Mouse (Mus musculus): ENCODE results near the gene Tuba8. TPM values are rescaled to one million over a fixed set of nuclear protein-coding genes. Genes with fewer than 3 reads are reported as not detected.
A peak's percentile ranks its signal among the peaks of the same experiment; 100 is the strongest.

The Tuba8 gene
- polyA plus RNA-seq, 1 experiment from 2014 or later: 0.49 TPM

- no peaks in the 10 kb centered on the region for H3K9me3 ChIP-seq
- H3K4me1 ChIP-seq (replicated peaks): peaks cover 12% of the 10 kb centered on the region; the same call in 1 of the 2 replicates
- WGBS: 86% methylated on average over 5 of the region's 5 CpGs
- no peak overlapping the region for H3K27ac ChIP-seq
- no peak overlapping the region for H3K9ac ChIP-seq
- H3K4me3 ChIP-seq (replicated peaks): no peak overlapping the region
- no peak for ATAC-seq
- H3K36me3 ChIP-seq: no peaks in the 10 kb centered on the region
- no peak overlapping the region for H3K4me2 ChIP-seq (replicated peaks)
- peaks cover 20% of the 10 kb centered on the region for H3K27me3 ChIP-seq (replicated peaks)
Observed at GRCm38 (mm10) chr6:121206481-121206880, 4.0 kb upstream of the Tuba8 start.

DNA sequence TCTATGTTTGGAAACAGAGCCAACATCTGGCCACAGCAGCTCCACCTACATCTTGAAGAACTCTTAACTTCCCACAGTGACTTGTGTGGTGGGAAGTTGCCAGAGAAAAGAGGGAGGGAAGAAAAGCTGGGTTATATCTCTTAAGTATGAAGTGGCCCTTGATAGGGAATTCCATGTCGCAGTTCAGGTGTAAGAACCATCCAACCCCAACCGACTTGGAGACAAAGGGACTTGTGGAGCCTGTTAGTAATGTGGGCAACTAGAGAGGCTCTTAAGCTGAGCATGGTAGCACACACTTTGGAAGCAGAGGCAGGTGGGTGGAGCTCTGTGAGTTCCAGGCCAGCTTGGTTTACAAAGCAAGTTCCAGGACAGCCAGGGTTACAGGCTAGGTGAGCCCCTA lies 912 bp upstream of the Tuba8 start:
- WGBS: 72% methylated on average over 2 of the region's 2 CpGs
- no peaks in the 10 kb centered on the region for H3K36me3 ChIP-seq
- ATAC-seq: no peak
- H3K9ac ChIP-seq: no peak overlapping the region
- H3K9me3 ChIP-seq: no peaks in the 10 kb centered on the region
- no peak overlapping the region for H3K27ac ChIP-seq
- H3K27me3 ChIP-seq (replicated peaks): peaks cover 21% of the 10 kb centered on the region
- H3K4me2 ChIP-seq (replicated peaks): no peak overlapping the region
- H3K4me3 ChIP-seq (replicated peaks): no peak overlapping the region
- peaks cover 14% of the 10 kb centered on the region; the same call in 1 of the 2 replicates for H3K4me1 ChIP-seq (replicated peaks)

DNA sequence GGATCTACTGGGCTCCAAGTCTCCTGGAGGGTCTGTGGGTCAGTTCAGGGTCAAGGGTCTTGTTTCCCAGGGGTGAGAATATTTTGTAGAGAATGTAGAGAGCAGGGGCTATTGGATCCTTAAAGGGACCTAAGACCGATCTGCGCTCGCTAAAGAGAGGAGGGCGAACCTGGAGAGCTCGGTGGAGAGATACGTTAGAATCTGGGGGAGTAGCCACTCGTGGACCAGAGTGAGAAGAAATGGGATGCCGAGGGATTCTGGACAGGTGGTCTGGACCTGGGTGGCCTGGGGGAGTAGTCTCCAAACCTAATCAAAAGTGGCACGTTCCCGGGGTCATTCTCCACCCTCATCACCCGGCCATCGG lies 412 bp downstream of the Tuba8 start:
- ATAC-seq: peak; percentile 52; the same call in 1 of the 2 replicates
- H3K9ac ChIP-seq: peak overlapping the region; percentile 28; the same call in 1 of the 2 replicates
- 3% methylated on average over 12 of the region's 12 CpGs for WGBS

GRCm38 (mm10) chr6:121211743-121212142 lies 1.2 kb downstream of the Tuba8 start:
- Histone ChIP-seq H3K4me3 (replicated peaks) (0 out of 2 replicates have a peak overlapping the region, but pooled peaks have one; percentile 39), H3K4me2 (replicated peaks) (peak overlapping the region; percentile 86), H3K4me1 (replicated peaks) (peaks cover 14% of the 10 kb centered on the region; the same call in 1 of the 2 replicates), H3K27me3 (replicated peaks) (peaks cover 21% of the 10 kb centered on the region), H3K27ac (no peak overlapping the region), H3K9ac (no peak overlapping the region), H3K36me3 (no peaks in the 10 kb centered on the region), H3K9me3 (no peaks in the 10 kb centered on the region)
- WGBS: 12% methylated on average over 4 of the region's 5 CpGs
- ATAC-seq: 0 out of 2 replicates have a peak, but pooled peaks have one; percentile 6

More for the DNA sequence above, 412 bp downstream of the Tuba8 start:
- H3K4me1 ChIP-seq (replicated peaks): peaks cover 14% of the 10 kb centered on the region; the same call in 1 of the 2 replicates
- H3K27me3 ChIP-seq (replicated peaks): peaks cover 21% of the 10 kb centered on the region
- H3K27ac ChIP-seq: no peak overlapping the region
- H3K4me3 ChIP-seq (replicated peaks): peak overlapping the region; percentile 39
- no peaks in the 10 kb centered on the region for H3K9me3 ChIP-seq
- peak overlapping the region; percentile 86 for H3K4me2 ChIP-seq (replicated peaks)
- no peaks in the 10 kb centered on the region for H3K36me3 ChIP-seq

DNA sequence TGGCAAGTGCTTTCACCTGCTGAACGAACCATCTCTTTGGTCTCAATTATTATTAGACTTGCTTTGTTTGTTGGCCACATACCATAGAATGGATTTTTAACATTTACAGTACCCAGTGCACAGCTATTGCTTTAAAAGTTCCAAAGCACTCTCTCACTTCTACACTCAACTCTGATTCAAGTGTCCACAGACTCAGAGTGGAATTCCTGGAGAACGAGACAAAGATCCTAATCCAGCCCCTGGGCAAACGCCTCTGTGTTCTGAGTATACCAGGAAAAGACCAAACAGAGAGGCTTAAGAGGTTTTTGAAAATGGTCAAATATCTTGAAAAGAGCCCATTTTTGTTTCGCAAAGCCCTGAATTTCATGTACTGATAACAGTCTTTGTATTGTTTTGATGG lies 2.5 kb downstream of the Tuba8 start:
- Histone ChIP-seq H3K4me3 (replicated peaks) (no peak overlapping the region), H3K9ac (no peak overlapping the region), H3K4me1 (replicated peaks) (peaks cover 14% of the 10 kb centered on the region; the same call in 1 of the 2 replicates), H3K27me3 (replicated peaks) (peaks cover 21% of the 10 kb centered on the region), H3K4me2 (replicated peaks) (no peak overlapping the region), H3K9me3 (no peaks in the 10 kb centered on the region), H3K36me3 (no peaks in the 10 kb centered on the region), H3K27ac (no peak overlapping the region)
- 78% methylated on average over 4 of the region's 4 CpGs for WGBS
- ATAC-seq: no peak

DNA sequence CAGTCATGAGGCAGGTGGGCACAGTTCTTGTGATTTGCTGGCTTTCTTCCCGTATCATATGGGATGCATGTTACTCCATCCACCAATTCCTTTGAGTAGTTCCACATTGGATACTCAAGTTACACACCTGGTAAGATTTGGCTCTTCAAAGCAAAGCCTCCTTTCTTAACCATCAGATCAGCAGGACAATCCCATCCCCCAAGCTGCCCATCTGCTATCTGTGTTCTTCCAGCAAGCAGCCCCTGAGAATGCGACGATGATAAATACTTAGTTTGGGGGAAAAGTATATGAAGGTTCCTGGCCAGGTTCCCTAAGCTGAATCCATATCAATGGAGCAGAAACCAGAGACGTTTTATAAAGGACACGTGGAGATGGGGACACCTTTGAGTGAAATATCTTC lies 3.7 kb downstream of the Tuba8 start:
- H3K4me3 ChIP-seq (replicated peaks): no peak overlapping the region
- H3K4me1 ChIP-seq (replicated peaks): peaks cover 14% of the 10 kb centered on the region; the same call in 1 of the 2 replicates
- no peak for ATAC-seq
- no peaks in the 10 kb centered on the region for H3K9me3 ChIP-seq
- 83% methylated on average over 5 of the region's 5 CpGs for WGBS
- H3K27me3 ChIP-seq (replicated peaks): peaks cover 21% of the 10 kb centered on the region
- no peak overlapping the region for H3K9ac ChIP-seq
- no peaks in the 10 kb centered on the region for H3K36me3 ChIP-seq
- no peak overlapping the region for H3K27ac ChIP-seq
- H3K4me2 ChIP-seq (replicated peaks): no peak overlapping the region

- H3K27ac ChIP-seq: no peak overlapping the region
- no peaks in the 10 kb centered on the region for H3K36me3 ChIP-seq
- no peak overlapping the region for H3K4me3 ChIP-seq (replicated peaks)
- no peak overlapping the region for H3K9ac ChIP-seq
- no peak overlapping the region for H3K4me2 ChIP-seq (replicated peaks)
- ATAC-seq: no peak
- peaks cover 14% of the 10 kb centered on the region; the same call in 1 of the 2 replicates for H3K4me1 ChIP-seq (replicated peaks)
- H3K27me3 ChIP-seq (replicated peaks): peaks cover 17% of the 10 kb centered on the region
- no peaks in the 10 kb centered on the region for H3K9me3 ChIP-seq
- WGBS: 82% methylated on average over 8 of the region's 8 CpGs
Observed at GRCm38 (mm10) chr6:121214667-121215330, 4.3 kb downstream of the Tuba8 start.

GRCm38 (mm10) chr6:121215336-121215735 lies 4.8 kb downstream of the Tuba8 start:
- Histone ChIP-seq H3K9ac (no peak overlapping the region), H3K27ac (no peak overlapping the region), H3K9me3 (no peaks in the 10 kb centered on the region), H3K4me2 (replicated peaks) (no peak overlapping the region), H3K4me1 (replicated peaks) (peaks cover 13% of the 10 kb centered on the region; the same call in 1 of the 2 replicates), H3K4me3 (replicated peaks) (no peak overlapping the region), H3K36me3 (no peaks in the 10 kb centered on the region), H3K27me3 (replicated peaks) (peaks cover 11% of the 10 kb centered on the region)
- WGBS: 64% methylated on average over 5 of the region's 5 CpGs
- no peak for ATAC-seq

DNA sequence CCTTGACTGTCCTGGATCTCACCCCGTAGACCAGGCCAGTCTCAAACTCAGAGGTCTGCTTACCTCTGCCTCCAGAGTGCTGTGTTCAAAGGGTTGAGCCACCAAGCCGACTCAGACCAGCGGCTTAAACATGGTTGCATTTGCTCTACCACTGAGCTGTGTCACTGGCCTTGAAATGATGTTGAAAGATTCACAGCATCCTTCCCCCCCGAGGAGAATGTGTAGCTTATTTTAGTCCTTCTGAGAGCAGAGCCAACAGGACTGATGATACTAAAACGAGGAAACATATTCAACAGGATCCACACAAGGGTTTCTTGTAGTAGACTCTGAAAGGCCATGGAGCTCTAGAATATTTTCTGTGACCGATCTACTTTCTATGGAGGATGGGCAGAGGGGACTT lies 5.4 kb downstream of the Tuba8 start:
- 86% methylated on average over 6 of the region's 6 CpGs for WGBS
- Histone ChIP-seq H3K9me3 (no peaks in the 10 kb centered on the region), H3K9ac (no peak overlapping the region), H3K4me2 (replicated peaks) (no peak overlapping the region), H3K36me3 (no peaks in the 10 kb centered on the region), H3K4me1 (replicated peaks) (peaks cover 7% of the 10 kb centered on the region; the same call in 1 of the 2 replicates), H3K27me3 (replicated peaks) (peaks cover 7% of the 10 kb centered on the region), H3K27ac (no peak overlapping the region), H3K4me3 (replicated peaks) (no peak overlapping the region)
- ATAC-seq: no peak

GRCm38 (mm10) chr6:121216589-121217255 lies 6.2 kb downstream of the Tuba8 start:
- H3K9ac ChIP-seq: no peak overlapping the region
- H3K4me1 ChIP-seq (replicated peaks): no peaks in the 10 kb centered on the region
- 79% methylated on average over 5 of the region's 5 CpGs for WGBS
- H3K36me3 ChIP-seq: no peaks in the 10 kb centered on the region
- no peak overlapping the region for H3K27ac ChIP-seq
- no peaks in the 10 kb centered on the region for H3K27me3 ChIP-seq (replicated peaks)
- H3K4me3 ChIP-seq (replicated peaks): no peak overlapping the region
- no peak for ATAC-seq
- no peak overlapping the region for H3K4me2 ChIP-seq (replicated peaks)
- no peaks in the 10 kb centered on the region for H3K9me3 ChIP-seq

GRCm38 (mm10) chr6:121218002-121218401 lies 7.5 kb downstream of the Tuba8 start:
- H3K4me2 ChIP-seq (replicated peaks): no peak overlapping the region
- 87% methylated on average over 7 of the region's 7 CpGs for WGBS
- H3K27me3 ChIP-seq (replicated peaks): no peaks in the 10 kb centered on the region
- ATAC-seq: no peak
- no peaks in the 10 kb centered on the region for H3K4me1 ChIP-seq (replicated peaks)
- H3K9ac ChIP-seq: no peak overlapping the region
- H3K4me3 ChIP-seq (replicated peaks): no peak overlapping the region
- H3K27ac ChIP-seq: no peak overlapping the region
- no peaks in the 10 kb centered on the region for H3K36me3 ChIP-seq
- H3K9me3 ChIP-seq: no peaks in the 10 kb centered on the region

DNA sequence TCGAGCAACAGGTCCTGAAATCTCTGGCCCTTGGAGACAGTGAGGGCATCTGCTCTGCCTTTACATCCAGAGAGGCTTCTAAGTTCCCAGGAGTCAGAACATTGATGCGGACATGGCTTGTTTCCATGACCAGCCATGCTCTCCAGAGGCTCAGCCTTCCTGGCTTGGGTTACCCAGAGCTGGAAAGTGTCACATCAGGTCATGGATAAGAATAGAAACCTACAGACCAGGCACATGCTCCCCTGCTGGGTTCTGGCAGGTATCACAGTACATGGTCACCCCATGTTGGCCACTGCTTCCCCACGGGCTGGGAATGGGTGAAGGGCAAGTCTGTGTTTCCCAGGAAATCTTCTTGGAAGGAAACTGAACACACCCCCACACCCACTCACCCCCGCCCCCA lies 8.9 kb downstream of the Tuba8 start:
- no peaks in the 10 kb centered on the region for H3K36me3 ChIP-seq
- H3K4me1 ChIP-seq (replicated peaks): no peaks in the 10 kb centered on the region
- no peak overlapping the region for H3K9ac ChIP-seq
- no peak overlapping the region for H3K4me2 ChIP-seq (replicated peaks)
- H3K9me3 ChIP-seq: no peaks in the 10 kb centered on the region
- 80% methylated on average over 4 of the region's 4 CpGs for WGBS
- H3K27ac ChIP-seq: no peak overlapping the region
- no peaks in the 10 kb centered on the region for H3K27me3 ChIP-seq (replicated peaks)
- H3K4me3 ChIP-seq (replicated peaks): no peak overlapping the region
- no peak for ATAC-seq
